9 mouse cellular contexts compared by ENCODE assay signal in the genomic region with DNA sequence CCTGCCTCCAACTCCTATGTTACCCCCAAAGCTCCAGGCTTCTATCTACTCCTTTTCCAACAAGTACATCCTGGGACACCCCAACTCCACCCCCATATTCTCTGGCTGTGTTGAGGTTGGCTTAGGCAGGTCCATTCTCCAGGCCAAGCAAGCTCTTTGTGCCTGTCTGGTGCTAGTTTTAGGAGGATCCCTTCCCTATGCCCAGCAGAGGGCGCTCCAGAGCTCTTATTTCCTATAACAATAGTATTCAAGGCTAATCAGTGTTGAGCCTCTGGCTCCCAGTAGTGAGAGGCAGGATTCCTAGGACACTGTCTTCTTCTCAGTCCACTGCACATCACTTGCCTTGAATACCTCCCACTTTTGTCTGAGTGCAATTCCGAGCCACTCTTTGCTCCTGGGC. TPM values are rescaled to one million over a fixed set of nuclear protein-coding genes. Genes with fewer than 3 reads are reported as not detected.
DNase-seq lines count a peak whose midpoint lies in the region; ATAC-seq lines count a peak whose summit lies in the region.
"Had no signal": no experiment of that assay in that cellular context is flagged by ENCODE, and none has a peak within 500 bp of the region (broad histone marks: within the 10 kb centered on the region; RNA-seq: fewer than 3 reads in every experiment).

No protein-coding gene starts in this region.

- no peak overlapping the region for H3K9ac ChIP-seq in intestine, embryonic 14.5 days (ENCODE audit: low read length)
- no peak overlapping the region; the same call in 1 of the 2 replicates for H3K9ac ChIP-seq in midbrain, embryonic 14.5 days (replicated peaks; ENCODE audit: low read length)

- no peak for ATAC-seq in intestine, embryonic 14.5 days (replicated peaks; ENCODE audit: low FRiP score, low TSS enrichment, low read depth)
- peak; percentile 25; the same call in 1 of the 2 replicates for ATAC-seq in midbrain, embryonic 14.5 days (ENCODE audit: low FRiP score, low TSS enrichment)
- no peak for ATAC-seq in activated CD4-positive, CD25-positive, alpha-beta regulatory T cell, adult 4 months

- H3K9me3 ChIP-seq in intestine, embryonic 14.5 days (ENCODE audit: control insufficient read depth, low read length): no peaks in the 10 kb centered on the region
- H3K9me3 ChIP-seq in midbrain, embryonic 14.5 days (ENCODE audit: control insufficient read depth, low read length): no peaks in the 10 kb centered on the region

- H3K27ac ChIP-seq in intestine, embryonic 14.5 days (ENCODE audit: low read depth): no peak overlapping the region
- no peak overlapping the region for H3K27ac ChIP-seq in midbrain, embryonic 14.5 days (replicated peaks; ENCODE audit: low read depth, low read length)

- 9% methylated on average over 2 of the region's 2 CpGs for WGBS in intestine, embryonic 14.5 days
- WGBS in midbrain, embryonic 14.5 days: 4% methylated on average over 2 of the region's 2 CpGs

- no peak overlapping the region for H3K4me3 ChIP-seq in intestine, embryonic 14.5 days (ENCODE audit: low read depth, low read length)
- peak overlapping the region; percentile 8; the same call in 1 of the 2 replicates for H3K4me3 ChIP-seq in midbrain, embryonic 14.5 days (replicated peaks; ENCODE audit: low read depth, low read length)

- H3K4me2 ChIP-seq in intestine, embryonic 14.5 days (ENCODE audit: low read length): no peak overlapping the region
- H3K4me2 ChIP-seq in midbrain, embryonic 14.5 days (ENCODE audit: low read length): peak overlapping the region; percentile 83

- no peaks in the 10 kb centered on the region for H3K27me3 ChIP-seq in intestine, embryonic 14.5 days (replicated peaks; ENCODE audit: control insufficient read depth, insufficient read depth, low read length)
- H3K27me3 ChIP-seq in midbrain, embryonic 14.5 days (ENCODE audit: control insufficient read depth, insufficient read depth, low read length): no peaks in the 10 kb centered on the region

- DNase-seq in ZHBTc4 (ENCODE audit: low read depth, low spot score): peak; percentile 92
- DNase-seq in cerebellum, adult 9-10 months: peak; percentile 93
- DNase-seq in frontal cortex, postnatal 36 days (ENCODE audit: low spot score in 2 of 2): peak; percentile 83 to 89
- peak; percentile 94 for DNase-seq in intestine, embryonic 14.5 days (ENCODE audit: low spot score)
- peak; percentile 75 to 89 for DNase-seq in left cerebral cortex, postnatal 10 days (ENCODE audit: extremely low spot score in 1 of 2, low spot score in 2 of 2)
- DNase-seq in midbrain, embryonic 14.5 days: peak; percentile 97
- DNase-seq in skeletal muscle tissue, adult 2 months (ENCODE audit: low read depth, low spot score): peak; percentile 82

- H3K4me1 ChIP-seq in intestine, embryonic 14.5 days (replicated peaks; ENCODE audit: control insufficient read depth, insufficient read depth, low read length): peaks cover 11% of the 10 kb centered on the region
- H3K4me1 ChIP-seq in midbrain, embryonic 14.5 days (ENCODE audit: control insufficient read depth, insufficient read depth, low read length): peaks cover 28% of the 10 kb centered on the region

- intact Hi-C loops in left cerebral cortex, postnatal 10 days (cut with DNase I): loop anchor here (5.0 kb wide), 1 partner anchor 35 kb away; no protein-coding TSS in a partner anchor

- H3K36me3 ChIP-seq in intestine, embryonic 14.5 days (ENCODE audit: control insufficient read depth, insufficient read depth, low read length): no peaks in the 10 kb centered on the region
- peaks cover 33% of the 10 kb centered on the region for H3K36me3 ChIP-seq in midbrain, embryonic 14.5 days (ENCODE audit: control insufficient read depth, insufficient read depth, low read length)

RNA-seq across cellular contexts. Expression of gene Fam221b, which starts 3.1 kb away (rescaled TPM):
- polyA plus RNA-seq in intestine, embryonic 14.5 days (2014; fragmentation: Nextera tagmentation; extraction: Ambion mirVana): 2.9 and 3.9 TPM in 2 replicates
- 1 to 10 TPM; 1.0 to 1.3 TPM for total RNA-seq in left cerebral cortex, postnatal 10 days (2021)
- 2.7 and 2.9 TPM in 2 replicates for polyA plus RNA-seq in midbrain, embryonic 14.5 days (2014; fragmentation: Nextera tagmentation; extraction: Ambion mirVana)
- 1 to 10 TPM; 3.2 to 4.4 TPM for polyA plus RNA-seq in activated CD4-positive, CD25-positive, alpha-beta regulatory T cell, adult 4 months (2017; shearing (Covaris generic))

RNA-seq across cellular contexts. Expression of gene Tmem8b, which starts 3.3 kb away (rescaled TPM):
- 4.2 TPM in 2 replicates for polyA plus RNA-seq in intestine, embryonic 14.5 days (2014; fragmentation: Nextera tagmentation; extraction: Ambion mirVana)
- total RNA-seq in left cerebral cortex, postnatal 10 days (2021): 10 to 100 TPM; 57.8 to 60.1 TPM
- 11.2 and 13.3 TPM in 2 replicates for polyA plus RNA-seq in midbrain, embryonic 14.5 days (2014; fragmentation: Nextera tagmentation; extraction: Ambion mirVana)
- polyA plus RNA-seq in activated CD4-positive, CD25-positive, alpha-beta regulatory T cell, adult 4 months (2017; shearing (Covaris generic)): under 1 TPM; 0.38 to 0.90 TPM

RNA-seq across cellular contexts. Expression of gene Hint2, which starts 15.8 kb away (rescaled TPM):
- 113 and 115 TPM in 2 replicates for polyA plus RNA-seq in intestine, embryonic 14.5 days (2014; fragmentation: Nextera tagmentation; extraction: Ambion mirVana)
- 10 to 100 TPM; 25.3 to 30.5 TPM for total RNA-seq in left cerebral cortex, postnatal 10 days (2021)
- polyA plus RNA-seq in midbrain, embryonic 14.5 days (2014; fragmentation: Nextera tagmentation; extraction: Ambion mirVana): 68.8 and 81.3 TPM in 2 replicates
- polyA plus RNA-seq in activated CD4-positive, CD25-positive, alpha-beta regulatory T cell, adult 4 months (2017; shearing (Covaris generic)): 10 to 100 TPM; 41.0 to 42.7 TPM

RNA-seq across cellular contexts. Expression of gene Spag8, which starts 18.7 kb away (rescaled TPM):
- polyA plus RNA-seq in intestine, embryonic 14.5 days (2014; fragmentation: Nextera tagmentation; extraction: Ambion mirVana): 0.74 and 1.2 TPM in 2 replicates
- 1 to 10 TPM; 2.1 to 2.7 TPM for total RNA-seq in left cerebral cortex, postnatal 10 days (2021)
- 5.1 and 5.8 TPM in 2 replicates for polyA plus RNA-seq in midbrain, embryonic 14.5 days (2014; fragmentation: Nextera tagmentation; extraction: Ambion mirVana)
- polyA plus RNA-seq in activated CD4-positive, CD25-positive, alpha-beta regulatory T cell, adult 4 months (2017; shearing (Covaris generic)): not detected

RNA-seq across cellular contexts. Expression of gene Olfr70, which starts 28.5 kb away (rescaled TPM):
- polyA plus RNA-seq in intestine, embryonic 14.5 days (2014; fragmentation: Nextera tagmentation; extraction: Ambion mirVana): not detected in 2 replicates
- not detected for total RNA-seq in left cerebral cortex, postnatal 10 days (2021)
- polyA plus RNA-seq in midbrain, embryonic 14.5 days (2014; fragmentation: Nextera tagmentation; extraction: Ambion mirVana): not detected in 2 replicates
- not detected for polyA plus RNA-seq in activated CD4-positive, CD25-positive, alpha-beta regulatory T cell, adult 4 months (2017; shearing (Covaris generic))
- polyA plus RNA-seq: liver, embryonic 16.5 days had no signal
